Mouse (Mus musculus) layer of hippocampus, adult 9-11 months (tissue): ENCODE data around the gene Gdnf.

Experiments
- DNase-seq: peaks from one replicate; pipeline ENCODE4 v3.0.0; 2022

The Gdnf gene

DNA sequence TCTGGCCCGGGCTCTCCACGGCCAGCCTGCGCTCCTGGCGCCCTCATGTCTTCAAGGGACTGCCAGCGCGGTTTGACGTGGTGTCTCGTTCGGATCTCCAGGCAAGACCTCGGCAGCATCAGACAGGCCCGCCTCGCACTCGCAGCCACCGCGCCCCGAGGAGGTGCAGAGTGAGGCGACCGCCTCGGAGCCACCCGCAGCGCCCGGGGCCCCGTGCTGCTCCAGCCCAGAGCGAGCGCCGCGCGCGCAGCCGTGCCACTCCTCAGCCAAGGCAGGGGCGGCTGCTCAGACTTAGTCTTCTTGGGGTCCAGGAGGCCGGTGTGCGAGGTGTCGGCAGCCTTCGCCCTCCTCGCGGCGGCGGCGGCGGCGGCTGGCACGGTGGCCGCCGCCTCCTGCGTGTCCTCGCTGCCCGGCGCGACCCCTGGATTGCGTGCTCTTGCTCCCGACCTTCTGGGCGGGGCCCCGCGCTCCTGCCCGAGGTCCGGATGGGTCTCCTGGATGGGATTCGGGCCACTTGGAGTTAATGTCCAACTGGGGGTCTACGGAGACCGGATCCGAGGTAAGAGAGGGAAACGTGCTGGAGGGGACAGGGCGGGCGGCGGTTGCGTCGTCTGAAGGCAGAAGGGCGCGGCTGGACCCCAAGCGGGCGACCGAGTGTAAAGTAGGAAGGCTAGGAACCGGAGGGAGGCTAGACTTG lies at the start of gene Gdnf:
Gene Gdnf, plus strand, starts transcription at position 291 of the 697 bp plus-strand sequence.
- no peak for DNase-seq

DNA sequence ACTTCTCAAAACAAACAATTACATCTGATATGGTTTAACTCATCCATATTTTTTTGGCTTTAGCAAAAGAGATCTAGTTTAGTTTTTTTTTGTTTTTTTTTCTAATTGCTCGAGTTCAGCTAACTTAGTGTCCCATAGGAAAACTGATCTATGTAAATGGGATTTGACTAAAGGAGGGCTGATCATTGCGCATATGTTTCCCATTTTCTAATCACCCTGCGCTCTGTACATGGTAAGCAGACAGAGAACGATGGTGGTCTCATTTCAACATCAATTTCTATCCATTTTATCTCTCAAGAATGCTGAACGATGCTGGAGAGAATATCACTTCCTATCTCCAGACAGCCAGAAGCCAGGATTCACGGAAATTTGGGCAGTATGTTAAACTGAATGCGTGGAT lies 43.5 kb upstream of the Gdnf start:
- DNase-seq, result no peak

- no peak for DNase-seq
Measured at GRCm38 (mm10) chr15:7772983-7773382, 37.7 kb upstream of the Gdnf start.

GRCm38 (mm10) chr15:7781517-7781916 lies 29.1 kb upstream of the Gdnf start:
- DNase-seq, result no peak

- no peak for DNase-seq
Measured at GRCm38 (mm10) chr15:7809841-7810391, 730 bp upstream of the Gdnf start.

GRCm38 (mm10) chr15:7811253-7811625 lies 593 bp downstream of the Gdnf start:
- DNase-seq, result no peak

DNA sequence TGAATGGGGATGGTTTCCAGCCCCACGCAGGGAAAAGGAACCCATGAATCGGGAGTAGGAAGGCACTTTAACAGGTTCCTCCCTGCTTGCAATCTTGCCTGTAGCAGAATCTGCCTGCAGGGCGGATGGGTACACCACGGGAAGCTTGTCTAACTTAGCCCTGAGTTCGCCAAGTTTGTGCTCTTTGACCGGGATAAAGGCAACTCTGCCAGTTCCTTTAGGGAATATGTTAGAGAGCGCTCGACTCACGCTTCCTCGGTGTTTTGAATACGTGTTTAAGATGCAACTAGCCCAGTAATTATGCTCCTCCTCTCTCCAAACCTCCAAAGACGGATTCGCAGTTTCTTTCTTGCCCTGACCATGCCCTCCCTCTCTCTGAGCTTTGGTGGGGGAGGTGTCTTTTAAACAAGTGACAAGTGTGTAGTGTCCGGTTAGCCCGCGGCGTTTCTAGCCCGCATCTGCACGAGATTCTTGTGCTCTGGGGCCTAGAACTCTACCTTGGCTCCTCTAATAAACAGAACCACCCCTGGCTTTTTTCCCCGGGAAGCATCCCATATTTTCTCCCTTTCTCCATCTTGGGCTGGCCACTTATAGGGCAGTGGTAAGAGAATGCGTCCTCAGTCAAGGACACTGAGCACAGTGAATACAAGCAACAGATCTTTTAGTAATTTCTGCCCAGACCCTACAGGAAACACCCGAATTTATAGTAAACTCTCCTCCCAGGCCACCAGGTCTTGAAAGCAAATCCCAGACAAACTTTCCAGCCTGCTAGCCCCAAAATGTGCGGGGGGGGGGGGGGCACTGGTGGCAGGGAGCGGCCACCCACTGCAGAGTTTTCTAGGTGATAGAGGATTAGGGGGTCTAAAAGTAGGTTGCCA lies 1.4 kb downstream of the Gdnf start:
- no peak for DNase-seq

DNA sequence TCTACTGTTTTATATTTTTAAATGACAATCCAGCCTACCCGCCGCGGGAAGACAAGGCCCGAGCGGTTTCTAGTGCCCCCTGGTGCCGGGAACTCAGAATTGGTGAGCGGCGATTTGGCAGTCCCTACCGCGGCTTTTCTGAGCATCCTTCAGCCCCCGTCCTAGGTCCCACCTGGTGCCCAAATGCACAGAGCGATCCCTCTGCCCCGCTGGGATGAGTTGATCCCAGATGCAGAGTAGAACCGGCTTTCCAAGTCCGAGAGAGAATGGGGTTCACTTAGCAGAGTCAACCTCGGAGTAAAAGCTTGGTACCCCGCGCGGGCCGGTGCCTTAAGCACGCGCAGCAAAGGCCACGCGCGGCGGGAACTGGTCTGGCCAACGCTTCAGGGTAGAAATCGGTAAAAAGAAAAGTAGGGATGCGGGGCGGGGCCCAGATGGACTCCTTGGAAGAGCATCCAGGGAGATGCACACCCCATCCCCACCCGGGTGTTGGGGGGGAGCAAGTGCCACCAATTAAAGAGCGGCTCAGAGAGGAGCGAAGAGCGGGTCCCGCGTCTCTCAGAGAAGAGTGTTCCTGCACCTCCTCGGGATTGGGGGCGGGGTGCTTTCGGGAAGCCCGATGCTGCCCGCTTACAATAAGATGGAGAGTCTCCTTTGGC lies 2.4 kb downstream of the Gdnf start:
- peak; percentile 39 for DNase-seq

DNA sequence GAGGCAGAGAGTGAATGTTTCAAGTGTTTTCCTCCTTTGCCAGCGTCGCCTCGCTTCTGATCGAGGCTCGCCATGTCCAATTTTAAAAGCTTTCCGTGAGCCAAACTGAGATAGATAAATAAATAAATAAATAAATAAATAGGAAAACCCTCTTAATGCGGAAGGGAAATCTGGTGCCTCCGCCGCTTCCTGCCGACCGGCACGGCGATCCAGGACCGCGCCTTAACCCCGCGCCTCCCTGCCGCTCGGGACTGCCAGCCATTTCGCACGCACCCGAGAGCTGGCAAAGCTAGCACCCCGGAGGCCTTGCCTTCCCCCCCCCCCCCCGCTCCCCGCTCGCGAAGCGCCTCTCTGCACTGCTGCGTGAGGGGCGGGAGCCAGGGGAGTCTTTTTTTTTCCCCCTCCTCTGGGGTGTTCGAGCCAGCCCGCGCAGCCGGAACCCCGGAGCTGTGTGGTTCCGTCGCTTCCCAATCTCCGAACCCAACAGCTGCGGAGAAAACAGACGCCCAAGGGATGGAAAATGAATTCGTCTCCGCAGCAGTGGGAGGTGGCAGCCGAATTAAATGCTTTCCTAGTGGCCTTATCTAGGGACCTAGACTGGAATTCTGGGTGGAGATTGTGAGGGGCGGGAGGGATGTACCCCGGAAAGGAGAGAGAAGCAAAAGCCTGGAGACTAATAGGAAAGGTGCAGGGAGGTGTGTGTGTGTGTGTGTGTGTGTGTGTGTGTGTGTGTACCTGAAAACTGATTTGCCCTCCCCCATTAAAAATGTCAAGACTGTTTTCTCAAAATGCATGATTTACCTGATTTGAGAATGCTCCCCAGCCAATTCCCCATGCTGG lies 3.1 kb downstream of the Gdnf start:
- no peak for DNase-seq

DNA sequence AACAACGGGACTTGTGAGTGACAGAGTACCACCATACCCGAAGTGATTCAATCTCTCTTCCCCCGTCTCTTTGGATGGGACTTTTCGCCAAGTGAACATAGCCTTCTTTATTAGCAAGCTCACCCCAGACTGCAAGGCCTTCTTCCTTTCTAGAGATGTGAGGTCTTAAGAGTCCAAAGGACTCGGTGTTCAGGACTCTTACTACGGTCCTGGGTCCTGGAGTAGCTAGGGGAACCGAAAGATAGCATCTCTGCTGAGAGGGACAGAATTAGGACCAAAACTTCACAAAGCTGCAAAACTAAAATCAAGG lies 3.7 kb downstream of the Gdnf start:
- no peak for DNase-seq

- no peak for DNase-seq
Measured at GRCm38 (mm10) chr15:7814917-7815316, 4.3 kb downstream of the Gdnf start.

GRCm38 (mm10) chr15:7815521-7815944 lies 4.9 kb downstream of the Gdnf start:
- no peak for DNase-seq

DNA sequence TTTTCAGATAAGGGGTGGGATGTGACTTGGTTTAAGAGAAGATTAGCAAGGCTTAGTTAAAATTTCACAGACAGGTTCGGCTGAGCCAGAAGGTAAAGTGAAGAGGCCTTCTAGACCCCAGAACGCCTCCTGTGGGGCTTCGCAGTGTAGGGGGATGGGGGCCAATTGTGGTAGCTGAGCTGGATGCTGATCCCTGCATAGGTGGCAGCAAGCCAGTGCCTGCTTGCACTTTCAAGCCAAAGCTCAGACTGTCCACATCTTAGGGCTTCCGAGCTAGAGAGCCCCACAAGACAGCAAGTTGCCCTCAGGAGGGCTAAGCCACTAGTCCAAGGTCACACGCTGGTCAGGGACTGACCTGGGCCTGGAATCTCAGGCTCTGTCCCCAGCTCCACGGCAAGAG lies 13.2 kb downstream of the Gdnf start:
- DNase-seq, result no peak

DNA sequence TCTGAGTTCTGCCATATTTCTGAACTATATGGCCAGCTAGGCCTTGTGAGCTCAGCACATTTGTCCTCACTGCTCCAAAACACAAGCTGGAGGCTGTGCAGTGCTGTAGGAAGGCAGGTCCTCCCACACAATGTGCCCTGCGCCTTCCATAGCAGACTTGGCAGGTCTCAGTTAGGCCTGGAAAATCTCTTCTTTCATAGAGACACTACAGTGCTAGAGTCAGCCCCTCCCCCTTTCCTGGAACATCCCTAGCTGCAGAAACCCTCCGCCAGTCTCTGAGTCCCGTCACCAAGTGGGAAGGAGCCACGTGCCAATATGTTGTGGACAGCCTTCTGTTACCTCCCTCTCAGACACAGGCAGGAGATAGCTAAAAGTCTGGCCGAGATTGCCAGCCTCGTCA lies 14.9 kb downstream of the Gdnf start:
- peak; percentile 7 for DNase-seq

DNA sequence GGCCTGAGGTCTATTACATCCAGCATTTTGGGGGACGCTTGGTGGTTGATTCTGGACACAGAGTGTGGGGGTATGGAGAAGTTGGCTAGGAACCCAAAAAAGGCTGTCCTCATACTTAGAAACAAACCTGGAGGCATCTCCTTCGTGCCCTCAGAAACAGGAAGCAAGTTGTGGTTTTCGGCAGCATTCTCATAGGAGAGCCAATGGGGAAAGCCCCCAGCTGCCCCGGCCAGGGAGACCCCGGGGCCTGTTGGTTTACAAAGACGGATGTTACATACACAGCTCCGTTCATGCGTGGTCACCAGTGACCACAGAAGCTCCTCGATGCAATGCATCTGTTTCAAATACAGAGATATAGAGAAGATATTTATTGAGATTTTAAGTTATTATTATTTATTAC lies 24.8 kb downstream of the Gdnf start:
- DNase-seq, result no peak

GRCm38 (mm10) chr15:7838060-7838920 lies 27.6 kb downstream of the Gdnf start:
- DNase-seq, result no peak

GRCm38 (mm10) chr15:7838921-7839309 lies 28.3 kb downstream of the Gdnf start:
- DNase-seq, result no peak

DNA sequence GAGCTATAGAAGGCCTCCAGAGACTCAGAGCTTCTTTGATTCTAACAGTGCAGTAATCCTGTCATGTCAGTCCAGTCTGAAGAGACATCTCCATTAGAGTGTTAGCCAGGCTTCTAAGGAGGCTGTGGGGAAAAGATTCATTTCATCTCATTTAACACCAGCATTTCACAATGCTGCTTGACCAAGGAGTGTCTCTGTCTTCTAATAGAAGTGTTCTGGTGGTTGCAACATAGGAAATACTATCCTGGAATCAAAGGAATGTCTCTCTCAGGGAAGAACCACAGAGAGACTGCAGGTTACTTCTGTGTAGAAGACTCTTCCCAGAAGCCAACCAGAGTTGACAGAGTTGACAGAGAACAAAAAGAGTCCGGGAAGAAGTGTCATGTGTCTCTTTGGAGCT lies 31.0 kb downstream of the Gdnf start:
- DNase-seq, result no peak

GRCm38 (mm10) chr15:7842398-7842797 lies 31.8 kb downstream of the Gdnf start:
- no peak for DNase-seq

GRCm38 (mm10) chr15:7857418-7857817 lies 46.8 kb downstream of the Gdnf start:
- no peak for DNase-seq

DNA sequence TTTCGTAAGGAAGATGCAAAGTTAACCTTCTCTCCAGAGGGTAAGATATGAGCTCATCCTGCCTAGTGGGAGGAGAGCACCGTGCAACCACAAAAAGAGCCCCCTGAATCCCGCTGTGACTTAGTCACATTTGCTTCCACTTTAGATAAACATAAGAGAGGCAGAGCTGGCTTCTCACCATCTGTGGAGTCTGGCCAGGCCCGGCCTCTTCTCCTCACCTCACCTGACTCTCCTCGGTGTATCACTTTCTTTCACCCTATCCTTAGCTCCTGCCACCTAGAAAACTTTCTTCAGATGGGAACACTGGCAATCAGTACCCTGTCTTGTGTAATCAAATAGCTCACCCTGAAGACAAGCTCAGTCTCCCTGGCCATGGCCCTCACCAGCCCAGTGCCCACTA lies 48.2 kb downstream of the Gdnf start:
- no peak for DNase-seq

- no peak for DNase-seq
Measured at GRCm38 (mm10) chr15:7862890-7863289, 52.2 kb downstream of the Gdnf start.
